Mouse (Mus musculus) subcutaneous adipose tissue, adult 2 months (tissue): ENCODE results near the gene Uqcc2. TPM values are rescaled to one million over a fixed set of nuclear protein-coding genes. Genes with fewer than 3 reads are reported as not detected.

ENCODE experiments used
- polyA plus RNA-seq: library from polyadenylated mRNA; depleted of rRNA; stranded (reverse); fragments of >200 nt; gene quantifications from 2 replicates; pipeline ENCODE4 v1.2.3, GENCODE M21; 2012; ENCODE audit warnings: low replicate concordance; rRNA removed

The Uqcc2 gene
- polyA plus RNA-seq = 226 and 241 TPM in 2 replicates

DNA sequence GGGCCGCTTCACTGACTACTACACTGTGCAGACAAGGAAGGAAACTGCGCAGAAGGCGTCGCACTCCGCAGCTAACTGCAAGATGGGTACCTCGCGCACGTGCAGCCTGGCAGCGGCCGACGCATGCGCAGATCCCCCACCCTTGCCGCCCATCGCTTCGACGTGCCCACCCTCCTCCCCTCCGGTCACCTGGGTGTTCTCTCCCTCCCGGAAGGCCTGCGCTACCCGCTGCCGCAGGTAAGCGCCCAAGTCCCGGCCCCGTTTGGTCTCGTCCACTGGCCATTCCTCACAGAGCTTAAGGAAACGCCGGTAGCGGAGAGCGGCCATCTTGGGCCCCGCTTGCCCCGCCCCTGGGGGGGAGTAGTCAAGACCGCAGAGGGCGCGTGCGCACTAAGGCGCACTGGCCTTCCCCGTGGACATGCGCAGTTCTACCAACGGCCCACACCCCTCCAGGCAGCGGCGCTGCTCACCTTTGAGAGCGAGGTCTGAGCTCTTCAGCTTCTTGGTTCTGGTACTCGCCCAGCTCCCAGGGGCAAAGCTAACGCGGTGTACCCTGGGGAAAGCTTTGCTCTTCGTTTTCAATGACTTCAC is at the start of gene Uqcc2:
Uqcc2 (minus strand) TSS at position 366 of the 591 bp plus-strand sequence.

DNA sequence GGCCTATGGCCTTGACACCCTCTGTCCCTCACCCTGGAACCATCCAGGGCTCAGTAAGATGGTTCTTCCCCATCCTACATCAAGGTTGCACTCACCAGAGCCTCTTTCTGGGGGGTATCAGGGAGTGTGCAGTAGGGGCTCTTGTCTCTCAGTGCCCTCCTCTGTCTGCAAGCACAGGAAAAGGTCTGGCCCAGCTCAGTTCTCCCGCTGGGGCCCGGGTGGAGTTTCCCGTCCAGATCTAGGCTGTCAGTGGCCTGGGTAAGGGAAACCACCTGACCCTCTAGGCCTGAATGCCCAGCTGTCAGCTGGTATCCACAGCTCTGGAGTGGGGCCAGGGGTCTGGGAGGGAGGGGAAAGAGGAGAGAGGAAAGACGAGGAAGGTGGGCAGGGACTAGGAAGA is 33.8 kb upstream of the Uqcc2 start, which contains the start of gene Ip6k3:
Ip6k3 (minus strand) TSS at position 251 of the 400 bp plus-strand sequence.

Other genes with a start within 250 kb of the Uqcc2 start
- 1.3 and 4.2 TPM in 2 replicates for gene Kifc5b, start 216.8 kb downstream of the Uqcc2 start, polyA plus RNA-seq
- gene Phf1, start 200.9 kb downstream of the Uqcc2 start, polyA plus RNA-seq = 42.4 and 52.3 TPM in 2 replicates
- 151 and 158 TPM in 2 replicates for gene Cuta, start 194.3 kb downstream of the Uqcc2 start, polyA plus RNA-seq
- gene Syngap1, start 192.7 kb downstream of the Uqcc2 start, polyA plus RNA-seq = 14.9 and 87.0 TPM in 2 replicates
- 7.9 and 18.0 TPM in 2 replicates for gene Zbtb9, start 160.7 kb downstream of the Uqcc2 start, polyA plus RNA-seq
- gene Bak1, start 104.9 kb downstream of the Uqcc2 start, polyA plus RNA-seq = 67.5 and 94.3 TPM in 2 replicates
- gene Itpr3, start 76.6 kb downstream of the Uqcc2 start, polyA plus RNA-seq = 6.0 and 9.9 TPM in 2 replicates
- 0.24 and 0.27 TPM in 2 replicates for gene Ip6k3, start 33.9 kb upstream of the Uqcc2 start, polyA plus RNA-seq
- gene Lemd2, start 70.6 kb upstream of the Uqcc2 start, polyA plus RNA-seq = 65.0 and 102 TPM in 2 replicates